Mouse (Mus musculus) heart, adult 10 weeks (tissue): ENCODE data around the gene Gab1. TPM values are rescaled to one million over a fixed set of nuclear protein-coding genes. Genes with fewer than 3 reads are reported as not detected.

Source experiments
- polyA plus RNA-seq: library from polyadenylated mRNA; stranded (reverse); fragments of 350-450 nt; fragmentation: Illumina TruSeq; extraction: RNeasy Lipid Tissue Mini Kit (QIAGEN cat#74804); gene quantifications from one replicate; pipeline ENCODE4 v1.2.3, GENCODE M21; 2014; ENCODE audit warnings: low read depth, low replicate concordance

Gene Gab1
- polyA plus RNA-seq, result 27.5 TPM

DNA sequence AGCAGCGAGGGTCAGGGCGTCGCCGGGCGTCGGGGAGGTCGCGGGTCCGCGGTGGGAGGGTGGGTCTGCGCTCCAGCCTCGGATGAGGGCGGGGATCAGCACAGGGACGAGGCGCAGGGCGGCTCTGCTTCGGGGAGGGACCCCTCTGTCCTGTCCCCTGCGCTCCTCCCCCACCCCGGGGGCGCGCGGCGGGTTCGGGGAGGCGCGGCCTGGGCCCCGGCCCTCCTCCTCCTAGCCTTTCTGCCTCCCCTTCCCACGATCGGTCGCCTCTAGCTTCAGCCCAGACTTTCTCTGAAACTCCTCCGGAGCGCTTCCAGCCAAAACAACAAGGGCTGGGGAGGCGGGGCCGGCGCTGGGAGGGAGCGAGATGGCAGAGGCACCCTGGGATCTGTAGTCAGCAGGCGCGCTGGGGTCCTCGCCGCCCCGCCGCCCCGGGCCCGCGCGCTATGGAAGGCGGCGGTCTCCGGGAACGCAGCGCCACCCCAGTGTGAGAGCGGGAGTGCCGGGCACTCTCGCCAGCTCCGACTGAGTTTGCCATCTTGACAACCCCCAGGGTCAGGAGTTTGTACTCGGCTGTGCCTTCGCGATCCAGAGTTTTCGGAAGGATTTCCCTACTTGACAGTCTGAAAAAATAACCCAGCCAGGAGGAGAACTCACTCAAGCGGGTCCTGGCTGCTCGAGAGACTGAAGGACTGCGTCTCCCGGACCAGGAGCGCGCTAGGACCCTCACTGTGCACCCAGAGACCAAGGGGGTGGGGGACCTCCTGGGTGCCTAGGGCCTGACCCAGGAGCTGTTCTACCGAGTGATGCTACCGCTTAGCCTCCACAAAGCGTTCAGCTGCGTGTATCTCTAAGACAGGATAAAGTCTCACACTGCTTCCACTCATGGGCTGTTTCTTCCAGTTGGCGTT lies at the start of gene Gab1:
Gab1 (minus strand) TSS at position 324 of the 911 bp plus-strand sequence.

DNA sequence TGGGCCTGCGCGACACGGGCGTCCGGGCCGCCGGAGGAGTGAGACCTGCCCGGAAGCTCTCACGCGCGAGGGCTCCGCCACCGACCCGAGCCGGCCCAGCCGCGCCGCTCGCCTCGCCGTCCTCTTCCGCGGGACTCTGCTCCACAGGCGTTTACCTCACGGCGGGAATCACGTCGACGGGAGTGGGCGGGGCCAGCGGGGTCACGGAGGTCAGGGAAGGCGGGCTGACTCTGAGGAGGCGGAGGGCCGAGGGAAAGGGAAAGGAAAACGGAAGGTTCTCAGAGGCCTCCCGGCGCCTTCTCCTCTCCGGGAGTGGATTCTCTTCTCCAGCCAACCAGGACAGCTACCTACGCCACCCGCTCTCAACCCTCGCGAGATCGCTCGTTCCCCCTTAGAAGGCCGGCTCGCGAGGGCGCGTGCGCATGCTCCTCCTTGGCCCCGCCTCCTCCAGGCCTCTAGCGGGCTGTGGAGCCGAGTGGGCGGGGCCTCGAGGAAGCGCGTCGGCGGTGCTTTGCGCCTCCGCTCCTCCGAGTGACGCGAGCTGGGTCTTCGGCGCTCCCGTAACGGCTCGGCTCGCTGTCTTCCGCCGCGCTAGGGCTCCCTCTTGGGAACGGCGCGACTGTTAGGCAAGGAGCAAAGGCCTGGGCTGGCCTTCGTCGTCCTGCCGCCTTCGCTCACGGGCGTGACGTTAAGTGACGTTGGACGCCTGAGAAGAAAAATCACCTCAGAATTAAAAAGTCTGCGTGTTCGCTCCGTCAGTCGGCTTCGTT lies 141.0 kb downstream of the Gab1 start, which contains the start of gene Smarca5:
Smarca5 (minus strand) TSS at position 343 of the 770 bp plus-strand sequence.

Other genes with a start within 250 kb of the Gab1 start
- 24.1 TPM for gene Smarca5, start 141.0 kb downstream of the Gab1 start, polyA plus RNA-seq
- gene Usp38, start 134.4 kb upstream of the Gab1 start, polyA plus RNA-seq, result 14.7 TPM